Comparison of ENCODE assay signal across 10 mouse cellular contexts in genomic region chr1:43051903-43052302, GRCm38 (mm10). TPM values are rescaled to one million over a fixed set of nuclear protein-coding genes. Genes with fewer than 3 reads are reported as not detected.
DNase-seq lines count a peak whose midpoint lies in the region; ATAC-seq and TF ChIP-seq lines count a peak whose summit lies in the region.
"Had no signal": no experiment of that assay in that cellular context is flagged by ENCODE, and none has a peak within 500 bp of the region (broad histone marks: within the 10 kb centered on the region; RNA-seq: fewer than 3 reads in every experiment).

No protein-coding gene starts in this region.

- no peak overlapping the region for H3K4me3 ChIP-seq in hindbrain, postnatal 0 days (ENCODE audit: low read length)
- no peak overlapping the region for H3K4me3 ChIP-seq in hindbrain, embryonic 13.5 days
- no peak overlapping the region for H3K4me3 ChIP-seq in lung, embryonic 16.5 days (ENCODE audit: low read length)
- H3K4me3 ChIP-seq in midbrain, postnatal 0 days (ENCODE audit: low read depth, low read length) = no peak overlapping the region

- DNase-seq in hindbrain, postnatal 0 days (ENCODE audit: low spot score) = peak; percentile 40
- no peak for DNase-seq in lung, postnatal 10 days
- DNase-seq in brain, adult 2 months (ENCODE audit: low read depth, low spot score) = peak; percentile 59
- peak; percentile 30 for DNase-seq in midbrain, postnatal 0 days (ENCODE audit: low spot score)
- no peak for DNase-seq in heart, adult 11 months
- DNase-seq: cerebellum, postnatal 14 days; heart, postnatal 4 days; right cerebral cortex, postnatal 4 days had no signal

- ATAC-seq in hindbrain, postnatal 0 days = peak; percentile 70
- no peak for ATAC-seq in hindbrain, embryonic 13.5 days (ENCODE audit: low FRiP score)
- ATAC-seq in lung, embryonic 16.5 days (ENCODE audit: low read depth) = peak; percentile 34; the same call in 1 of the 2 replicates
- ATAC-seq in midbrain, postnatal 0 days (ENCODE audit: low FRiP score) = peak; percentile 35; the same call in 1 of the 2 replicates

- H3K9ac ChIP-seq in hindbrain, postnatal 0 days (replicated peaks; ENCODE audit: low read length) = no peak overlapping the region
- H3K9ac ChIP-seq in hindbrain, embryonic 13.5 days = no peak overlapping the region
- H3K9ac ChIP-seq in lung, embryonic 16.5 days (ENCODE audit: low read length) = no peak overlapping the region
- no peak overlapping the region for H3K9ac ChIP-seq in midbrain, postnatal 0 days (replicated peaks; ENCODE audit: low read length, poor library complexity, severe bottlenecking)

- peaks cover 56% of the 10 kb centered on the region for H3K36me3 ChIP-seq in hindbrain, postnatal 0 days (ENCODE audit: insufficient read depth, low read length)
- peaks cover 81% of the 10 kb centered on the region for H3K36me3 ChIP-seq in hindbrain, embryonic 13.5 days
- peaks cover 8% of the 10 kb centered on the region for H3K36me3 ChIP-seq in lung, embryonic 16.5 days (ENCODE audit: control insufficient read depth, insufficient read depth, low read length)
- peaks cover 49% of the 10 kb centered on the region for H3K36me3 ChIP-seq in midbrain, postnatal 0 days (ENCODE audit: insufficient read depth, low read length)

- H3K27ac ChIP-seq in hindbrain, postnatal 0 days = no peak overlapping the region
- H3K27ac ChIP-seq in hindbrain, embryonic 13.5 days = no peak overlapping the region
- no peak overlapping the region for H3K27ac ChIP-seq in lung, embryonic 16.5 days (ENCODE audit: low read length)
- H3K27ac ChIP-seq in midbrain, postnatal 0 days (ENCODE audit: low read depth, low read length) = no peak overlapping the region

- H3K27me3 ChIP-seq in hindbrain, postnatal 0 days (ENCODE audit: insufficient read depth, low read length) = no peaks in the 10 kb centered on the region
- no peaks in the 10 kb centered on the region for H3K27me3 ChIP-seq in hindbrain, embryonic 13.5 days
- H3K27me3 ChIP-seq in lung, embryonic 16.5 days (ENCODE audit: control insufficient read depth, insufficient read depth, low read depth, low read length) = no peaks in the 10 kb centered on the region
- no peaks in the 10 kb centered on the region for H3K27me3 ChIP-seq in midbrain, postnatal 0 days (ENCODE audit: insufficient read depth, low read length)

- peak; percentile 54 for TF ChIP-seq CTCF in hindbrain, postnatal 0 days (IDR thresholded peaks at IDR 0.05; ENCODE audit: low read depth)
- peak; percentile 65 for TF ChIP-seq CTCF in midbrain, postnatal 0 days (IDR thresholded peaks at IDR 0.05)

- no peaks in the 10 kb centered on the region for H3K9me3 ChIP-seq in hindbrain, postnatal 0 days (ENCODE audit: low read length)
- no peaks in the 10 kb centered on the region for H3K9me3 ChIP-seq in hindbrain, embryonic 13.5 days
- no peaks in the 10 kb centered on the region for H3K9me3 ChIP-seq in lung, embryonic 16.5 days (ENCODE audit: control insufficient read depth, low read length)
- H3K9me3 ChIP-seq in midbrain, postnatal 0 days (ENCODE audit: low read length) = no peaks in the 10 kb centered on the region

- 95% methylated on average over 5 of the region's 5 CpGs for WGBS in hindbrain, postnatal 0 days
- WGBS in hindbrain, embryonic 13.5 days = 91% methylated on average over 5 of the region's 5 CpGs
- WGBS in lung, embryonic 16.5 days = 90% methylated on average over 5 of the region's 5 CpGs
- WGBS in midbrain, postnatal 0 days = 98% methylated on average over 5 of the region's 5 CpGs

- no peak overlapping the region for H3K4me2 ChIP-seq in hindbrain, postnatal 0 days (ENCODE audit: low read depth, low read length)
- H3K4me2 ChIP-seq in hindbrain, embryonic 13.5 days = no peak overlapping the region
- no peak overlapping the region for H3K4me2 ChIP-seq in lung, embryonic 16.5 days (ENCODE audit: low read depth, low read length)
- no peak overlapping the region for H3K4me2 ChIP-seq in midbrain, postnatal 0 days (ENCODE audit: low read depth, low read length, poor library complexity, severe bottlenecking)

- H3K4me1 ChIP-seq in hindbrain, postnatal 0 days (ENCODE audit: insufficient read depth, low read length) = no peaks in the 10 kb centered on the region
- H3K4me1 ChIP-seq in hindbrain, embryonic 13.5 days (replicated peaks) = peaks cover 7% of the 10 kb centered on the region
- peaks cover 3% of the 10 kb centered on the region for H3K4me1 ChIP-seq in lung, embryonic 16.5 days (replicated peaks; ENCODE audit: control insufficient read depth, insufficient read depth, low read length)
- H3K4me1 ChIP-seq in midbrain, postnatal 0 days (ENCODE audit: insufficient read depth, low read length) = no peaks in the 10 kb centered on the region

RNA-seq across cellular contexts. Expression of gene Tgfbrap1, which starts 46.5 kb away (rescaled TPM):
- total RNA-seq in hindbrain, postnatal 0 days (2014; rRNA removed) = 42.1 and 50.9 TPM in 2 replicates
- 13.3 and 13.6 TPM in 2 replicates for polyA plus RNA-seq in hindbrain, postnatal 0 days (2015; fragmentation: Nextera tagmentation; extraction: Ambion mirVana)
- 16.0 and 16.4 TPM in 2 replicates for polyA plus RNA-seq in hindbrain, embryonic 13.5 days (2015; fragmentation: Nextera tagmentation; extraction: Ambion mirVana)
- polyA plus RNA-seq in lung, embryonic 16.5 days (2015; fragmentation: Nextera tagmentation; extraction: Ambion mirVana) = 10.4 and 10.7 TPM in 2 replicates
- total RNA-seq in midbrain, postnatal 0 days (2014; rRNA removed) = 45.6 and 47.2 TPM in 2 replicates
- polyA plus RNA-seq in midbrain, postnatal 0 days (2015; fragmentation: Nextera tagmentation; extraction: Ambion mirVana) = 15.7 and 16.9 TPM in 2 replicates

RNA-seq across cellular contexts. Expression of gene AI597479, which starts 46.6 kb away (rescaled TPM):
- 20.7 and 22.8 TPM in 2 replicates for total RNA-seq in hindbrain, postnatal 0 days (2014; rRNA removed)
- 28.8 and 29.5 TPM in 2 replicates for polyA plus RNA-seq in hindbrain, postnatal 0 days (2015; fragmentation: Nextera tagmentation; extraction: Ambion mirVana)
- polyA plus RNA-seq in hindbrain, embryonic 13.5 days (2015; fragmentation: Nextera tagmentation; extraction: Ambion mirVana) = 48.0 and 48.3 TPM in 2 replicates
- 29.5 and 32.6 TPM in 2 replicates for polyA plus RNA-seq in lung, embryonic 16.5 days (2015; fragmentation: Nextera tagmentation; extraction: Ambion mirVana)
- 36.8 and 43.6 TPM in 2 replicates for total RNA-seq in midbrain, postnatal 0 days (2014; rRNA removed)
- 36.6 and 38.3 TPM in 2 replicates for polyA plus RNA-seq in midbrain, postnatal 0 days (2015; fragmentation: Nextera tagmentation; extraction: Ambion mirVana)

Comparison
In these comparisons a context has a peak if more than half of its experiments do, and no peak if none do; other contexts are left out.
1. DNase-seq: peak in hindbrain, postnatal 0 days (single experiment), brain, adult 2 months (single experiment) and midbrain, postnatal 0 days (single experiment); none in lung, postnatal 10 days (single experiment) and heart, adult 11 months (single experiment).